Mouse (Mus musculus) hindbrain, embryonic 13.5 days (tissue): Measurements from ENCODE around the gene Bphl. TPM values are rescaled to one million over a fixed set of nuclear protein-coding genes. Genes with fewer than 3 reads are reported as not detected.
A peak's percentile ranks its signal among the peaks of the same experiment; 100 is the strongest.
"Not testable (repeated sequence)": the region's sequence is repeated elsewhere in the genome, so short reads cannot be mapped to it uniquely, and the experiment has no call there.

Experiments used
- ATAC-seq: fragments of 200-750 bp; cut with Nextera tagmentation; 2 replicates; pipeline ENCODE4 v1.8.0; 2017; ENCODE audit warnings: moderate TSS enrichment; ENCODE audit not compliant: low FRiP score
- H3K27ac ChIP-seq: fragments of 300-500 bp; sonication (generic); 2 replicates; pipeline ENCODE4 v1.5.1; 2015; ENCODE audit warnings: inconsistent platforms, mild to moderate bottlenecking, moderate library complexity
- H3K27me3 ChIP-seq: fragments of 300-500 bp; sonication (generic); 2 replicates; pipeline ENCODE4 v1.6.1; 2015; ENCODE audit warnings: mild to moderate bottlenecking, inconsistent platforms
- H3K36me3 ChIP-seq: fragments of 300-500 bp; sonication (generic); 2 replicates; pipeline ENCODE4 v1.6.1; 2015; ENCODE audit warnings: mild to moderate bottlenecking, inconsistent platforms
- H3K4me1 ChIP-seq: fragments of 300-500 bp; sonication (generic); replicated peaks from 2 replicates; pipeline ENCODE4 v1.6.1; 2015; ENCODE audit warnings: inconsistent platforms
- H3K4me2 ChIP-seq: fragments of 300-500 bp; sonication (generic); 2 replicates; pipeline ENCODE4 v1.6.1; 2015; ENCODE audit warnings: inconsistent platforms, mild to moderate bottlenecking, moderate library complexity
- H3K4me3 ChIP-seq: fragments of 300-500 bp; sonication (generic); 2 replicates; pipeline ENCODE4 v1.5.1; 2015; ENCODE audit warnings: mild to moderate bottlenecking, inconsistent platforms
- H3K9ac ChIP-seq: fragments of 300-500 bp; sonication (generic); 2 replicates; pipeline ENCODE4 v1.6.1; 2015; ENCODE audit warnings: mild to moderate bottlenecking, inconsistent platforms
- H3K9me3 ChIP-seq: fragments of 300-500 bp; sonication (generic); 2 replicates; pipeline ENCODE4 v1.6.1; 2016; ENCODE audit warnings: inconsistent platforms
- WGBS: fragments of 180-500 bp; shearing (Covaris S2); methylation state at CpG from one replicate; pipeline ENCODE4 v1.1.7; 2015; 5-methylcytosine and 5-hydroxymethylcytosine counted together
- polyA plus RNA-seq: library from polyadenylated mRNA; unstranded; fragments of >200 nt; fragmentation: Nextera tagmentation; extraction: Ambion mirVana; gene quantifications from 2 replicates; pipeline ENCODE4 v1.2.1, GENCODE M21; 2015

The Bphl gene
- polyA plus RNA-seq, 1 experiment from 2014 or later = 39.8 TPM

DNA sequence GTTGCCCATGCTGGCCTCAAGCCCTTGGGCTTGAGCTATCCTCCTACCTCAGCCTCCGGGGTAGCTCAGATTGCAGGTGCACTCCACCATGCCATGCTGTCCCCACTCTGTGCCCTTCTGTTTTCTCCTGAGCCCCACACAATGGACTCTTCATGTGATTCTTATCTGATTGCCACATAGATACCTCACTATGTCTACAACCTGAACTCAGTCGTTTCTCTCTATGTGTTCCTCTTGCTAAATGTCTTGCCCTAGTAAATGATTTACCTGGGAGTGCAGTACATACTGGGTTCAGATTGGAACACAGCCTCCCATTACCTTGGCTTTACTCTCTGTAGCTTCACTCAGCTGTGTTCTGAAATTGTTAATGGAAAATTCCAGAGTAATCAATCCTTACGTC is 17.6 kb downstream of the Bphl start:
- Histone ChIP-seq H3K27ac (no peak overlapping the region), H3K9ac (no peak overlapping the region), H3K27me3 (no peaks in the 10 kb centered on the region), H3K4me1 (no peaks in the 10 kb centered on the region), H3K36me3 (peaks cover 65% of the 10 kb centered on the region), H3K4me3 (no peak overlapping the region), H3K4me2 (no peak overlapping the region), H3K9me3 (peaks cover 3% of the 10 kb centered on the region; the same call in 1 of the 2 replicates)
- no peak for ATAC-seq
- 85% methylated on average over 3 of the region's 3 CpGs for WGBS

DNA sequence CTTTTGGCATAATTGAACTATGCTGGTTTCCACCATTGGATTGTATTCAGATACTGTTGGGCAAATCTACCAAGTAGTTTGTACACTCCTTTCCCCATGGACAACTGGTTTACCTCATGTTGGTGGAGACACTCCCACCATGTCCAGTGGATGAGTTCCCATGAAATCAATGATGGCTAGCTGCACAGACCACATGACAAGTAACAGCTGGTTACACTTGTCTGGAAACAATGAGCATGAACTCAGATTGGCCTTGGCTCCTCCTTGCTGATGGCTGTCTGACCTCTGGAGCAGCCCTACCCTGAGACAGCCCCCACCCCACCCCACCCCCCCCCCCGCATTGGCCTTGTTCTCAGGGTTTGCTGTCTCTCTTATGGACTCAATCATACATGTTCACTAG is 19.9 kb downstream of the Bphl start:
- no peak for ATAC-seq
- Histone ChIP-seq H3K27me3 (no peaks in the 10 kb centered on the region), H3K9ac (no peak overlapping the region), H3K4me3 (no peak overlapping the region), H3K4me1 (no peaks in the 10 kb centered on the region), H3K4me2 (no peak overlapping the region), H3K36me3 (peaks cover 61% of the 10 kb centered on the region), H3K9me3 (peaks cover 3% of the 10 kb centered on the region; the same call in 1 of the 2 replicates), H3K27ac (no peak overlapping the region)
- 64% methylated on average over 1 of the region's 1 CpGs for WGBS

DNA sequence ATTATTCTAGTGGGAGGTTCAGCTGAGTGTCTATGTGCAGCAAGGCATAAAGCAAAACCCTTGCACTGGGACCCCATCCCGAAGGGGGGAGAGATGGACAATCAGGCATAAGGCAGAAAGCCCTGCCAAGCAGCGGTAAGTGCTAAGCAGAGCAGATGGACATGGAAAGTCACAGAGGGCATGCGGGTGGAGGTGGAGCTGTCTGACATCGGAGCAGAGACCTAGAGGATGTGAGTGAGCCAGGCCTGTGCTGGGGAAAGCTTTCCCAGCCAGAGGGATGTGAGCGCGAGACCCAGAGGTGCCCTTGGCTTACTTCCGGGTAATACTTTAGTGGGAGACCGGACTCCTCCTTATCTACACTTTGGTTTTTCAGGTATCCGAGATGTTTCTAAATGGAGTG is 22.7 kb downstream of the Bphl start:
- Histone ChIP-seq H3K4me3 (no peak overlapping the region), H3K27ac (no peak overlapping the region), H3K36me3 (peaks cover 55% of the 10 kb centered on the region), H3K4me2 (no peak overlapping the region), H3K9ac (no peak overlapping the region), H3K9me3 (peaks cover 3% of the 10 kb centered on the region; the same call in 1 of the 2 replicates), H3K27me3 (no peaks in the 10 kb centered on the region), H3K4me1 (no peaks in the 10 kb centered on the region)
- 92% methylated on average over 9 of the region's 9 CpGs for WGBS
- no peak for ATAC-seq

DNA sequence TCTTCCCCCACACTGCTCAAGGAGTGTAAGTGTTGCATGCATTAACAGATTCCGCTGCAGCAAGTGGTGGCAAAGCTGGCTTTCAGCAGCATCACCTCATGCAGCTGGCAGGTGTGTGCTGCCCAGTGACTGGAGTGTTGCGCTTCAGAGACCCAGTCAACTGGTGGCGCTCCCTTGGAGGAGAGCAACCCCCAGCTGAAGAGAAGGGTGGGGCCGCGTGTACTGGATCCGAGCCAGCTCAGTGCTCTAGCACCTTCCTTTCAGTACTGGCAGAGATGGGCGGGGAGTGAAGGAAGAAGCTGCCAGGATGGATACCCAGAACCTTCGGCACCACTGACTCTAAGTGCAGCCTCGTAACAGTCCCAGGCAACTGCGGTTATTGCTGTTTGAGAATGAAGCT is 25.1 kb downstream of the Bphl start:
- Histone ChIP-seq H3K4me1 (no peaks in the 10 kb centered on the region), H3K27ac (no peak overlapping the region), H3K9me3 (no peaks in the 10 kb centered on the region), H3K36me3 (peaks cover 45% of the 10 kb centered on the region), H3K27me3 (no peaks in the 10 kb centered on the region), H3K9ac (no peak overlapping the region), H3K4me2 (no peak overlapping the region), H3K4me3 (no peak overlapping the region)
- no peak for ATAC-seq
- 93% methylated on average over 10 of the region's 10 CpGs for WGBS

DNA sequence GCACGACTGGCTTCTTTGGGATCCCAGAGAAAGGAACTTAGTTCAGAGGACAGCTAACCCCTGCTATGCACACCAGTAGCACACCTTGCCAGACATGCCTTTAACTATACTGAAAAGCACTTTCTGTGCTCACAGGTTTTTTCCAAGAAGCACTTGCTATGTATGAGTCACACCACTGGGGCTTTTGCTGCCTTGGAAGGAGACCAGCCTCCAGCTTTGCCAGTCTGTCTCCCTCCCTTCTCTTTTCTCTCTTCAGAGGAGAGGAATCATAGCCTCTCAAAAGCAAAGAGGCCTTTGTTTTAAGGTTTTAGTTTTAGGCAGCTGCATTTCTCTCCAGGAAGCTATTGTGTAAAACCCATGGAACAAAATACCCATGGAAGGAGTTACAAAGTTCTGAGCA is 29.0 kb downstream of the Bphl start:
- Histone ChIP-seq H3K4me2 (no peak overlapping the region), H3K27me3 (no peaks in the 10 kb centered on the region), H3K4me3 (no peak overlapping the region), H3K36me3 (peaks cover 25% of the 10 kb centered on the region), H3K27ac (no peak overlapping the region), H3K4me1 (peaks cover 10% of the 10 kb centered on the region; the same call in 1 of the 2 replicates), H3K9me3 (no peaks in the 10 kb centered on the region), H3K9ac (no peak overlapping the region)
- no peak for ATAC-seq
- WGBS = 38% methylated on average over 1 of the region's 1 CpGs

DNA sequence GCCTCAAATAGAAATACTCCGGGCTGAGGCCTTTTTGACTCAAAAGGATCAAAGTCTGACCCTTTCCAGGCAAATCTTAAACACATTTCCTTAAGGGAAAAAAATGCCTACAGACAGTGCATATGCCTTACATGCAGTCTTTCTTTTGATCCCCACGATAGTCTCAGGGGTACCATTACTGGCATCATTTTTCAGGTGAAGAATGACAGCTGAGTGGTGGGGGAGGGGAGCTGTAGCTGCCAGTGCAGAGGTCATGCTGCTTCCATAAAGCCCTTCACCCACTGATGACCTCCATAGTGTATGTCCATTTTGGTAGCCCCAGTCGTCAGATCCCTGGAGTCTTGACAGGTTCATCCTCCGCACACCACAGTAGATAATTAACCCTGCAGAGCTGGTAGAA is 32.9 kb downstream of the Bphl start:
- Histone ChIP-seq H3K4me2 (no peak overlapping the region), H3K27ac (no peak overlapping the region), H3K4me1 (peaks cover 29% of the 10 kb centered on the region), H3K9me3 (no peaks in the 10 kb centered on the region), H3K4me3 (no peak overlapping the region), H3K27me3 (no peaks in the 10 kb centered on the region), H3K9ac (no peak overlapping the region), H3K36me3 (peaks cover 23% of the 10 kb centered on the region)
- ATAC-seq = no peak
- 60% methylated on average over 4 of the region's 4 CpGs for WGBS

DNA sequence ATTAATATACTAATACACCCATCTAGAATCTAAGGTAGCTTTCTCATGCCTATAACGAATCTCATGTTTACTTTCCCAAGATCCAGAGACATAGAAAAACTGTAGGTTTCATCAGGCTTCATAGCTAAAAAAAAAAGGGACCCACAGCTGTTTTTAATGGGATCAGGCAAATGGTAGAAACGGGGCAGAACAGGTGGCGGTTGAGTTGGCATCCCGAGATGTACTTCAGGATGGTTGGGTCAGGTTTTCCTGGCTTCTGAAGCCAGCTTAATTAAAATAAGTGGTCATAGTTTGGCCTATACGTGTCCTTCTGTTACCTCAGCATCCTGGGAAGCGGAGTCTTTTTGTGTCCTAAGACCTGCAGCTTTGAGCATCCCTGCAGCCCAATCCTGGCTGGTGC is 34.4 kb downstream of the Bphl start:
- WGBS = 90% methylated on average over 6 of the region's 6 CpGs
- no peaks in the 10 kb centered on the region for H3K27me3 ChIP-seq
- no peak overlapping the region for H3K4me3 ChIP-seq
- H3K27ac ChIP-seq = no peak overlapping the region
- no peaks in the 10 kb centered on the region for H3K9me3 ChIP-seq
- no peak for ATAC-seq
- peaks cover 30% of the 10 kb centered on the region for H3K36me3 ChIP-seq
- no peak overlapping the region for H3K9ac ChIP-seq
- no peak overlapping the region for H3K4me2 ChIP-seq
- H3K4me1 ChIP-seq = peaks cover 45% of the 10 kb centered on the region

DNA sequence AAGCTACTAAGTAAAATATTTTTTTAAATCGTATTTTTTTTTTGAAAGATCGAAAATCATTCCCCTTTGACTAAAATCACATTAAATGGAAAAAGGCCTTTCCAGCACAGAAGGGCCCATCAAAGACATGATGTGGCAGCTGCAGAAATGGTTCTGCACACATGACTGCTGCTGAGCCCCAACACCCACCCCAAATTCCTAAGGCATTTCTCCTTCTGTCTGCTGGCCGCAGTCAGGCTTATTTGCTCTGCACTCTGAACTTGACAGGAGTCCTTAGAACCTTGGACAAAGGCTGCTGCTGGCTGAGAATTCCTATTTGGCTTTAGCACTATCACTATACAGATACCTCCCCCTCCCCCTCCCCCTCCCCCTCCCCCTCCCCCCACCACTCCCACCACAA is 35.5 kb downstream of the Bphl start:
- Histone ChIP-seq H3K27me3 (no peaks in the 10 kb centered on the region), H3K36me3 (peaks cover 30% of the 10 kb centered on the region), H3K4me2 (no peak overlapping the region), H3K9ac (no peak overlapping the region), H3K27ac (no peak overlapping the region), H3K9me3 (no peaks in the 10 kb centered on the region), H3K4me3 (no peak overlapping the region), H3K4me1 (peaks cover 46% of the 10 kb centered on the region)
- ATAC-seq = no peak
- WGBS = 58% methylated on average over 3 of the region's 3 CpGs

DNA sequence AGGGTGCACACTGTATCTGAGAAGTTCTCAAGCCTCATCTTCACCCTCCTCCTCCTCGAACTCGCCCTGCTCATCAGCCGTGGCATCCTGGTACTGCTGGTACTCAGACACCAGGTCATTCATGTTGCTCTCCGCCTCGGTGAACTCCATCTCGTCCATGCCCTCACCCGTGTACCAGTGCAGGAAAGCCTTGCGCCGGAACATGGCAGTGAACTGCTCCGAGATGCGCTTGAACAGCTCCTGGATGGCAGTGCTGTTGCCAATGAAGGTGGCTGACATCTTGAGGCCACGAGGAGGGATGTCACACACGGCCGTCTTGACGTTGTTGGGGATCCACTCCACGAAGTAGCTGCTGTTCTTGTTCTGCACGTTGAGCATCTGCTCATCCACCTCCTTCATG is 37.0 kb downstream of the Bphl start:
- WGBS = 95% methylated on average over 13 of the region's 17 CpGs
- ATAC-seq = not testable (repeated sequence)

DNA sequence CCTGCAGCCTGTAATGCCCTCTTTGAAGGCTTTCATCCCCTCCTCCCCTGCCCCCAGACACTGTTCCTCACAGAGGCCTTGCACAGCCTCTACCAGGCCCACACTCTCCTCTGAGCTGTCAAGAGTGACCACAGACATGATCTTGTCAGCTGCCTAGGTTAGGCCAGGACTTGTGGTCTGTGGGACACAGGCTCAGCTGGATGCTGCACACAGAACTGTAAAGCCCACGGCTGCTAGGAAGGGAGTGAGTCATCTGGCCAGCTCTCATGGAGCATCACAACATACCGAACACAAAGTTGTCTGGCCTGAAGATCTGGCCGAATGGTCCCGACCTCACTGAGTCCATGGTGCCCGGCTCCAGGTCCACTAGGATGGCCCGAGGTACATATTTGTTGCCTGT is 38.5 kb downstream of the Bphl start:
- 70% methylated on average over 6 of the region's 6 CpGs for WGBS
- H3K9ac ChIP-seq = peak overlapping the region; percentile 95
- H3K4me2 ChIP-seq = peak overlapping the region; percentile 72
- not testable (repeated sequence) for H3K27ac ChIP-seq, H3K9me3 ChIP-seq, H3K27me3 ChIP-seq, ATAC-seq
- peaks cover 42% of the 10 kb centered on the region for H3K4me1 ChIP-seq
- peaks cover 27% of the 10 kb centered on the region for H3K36me3 ChIP-seq
- H3K4me3 ChIP-seq = peak overlapping the region; percentile 87

More for the DNA sequence above, 37.0 kb downstream of the Bphl start:
- H3K4me3 ChIP-seq, H3K9ac ChIP-seq, H3K9me3 ChIP-seq, H3K27ac ChIP-seq, H3K27me3 ChIP-seq, H3K4me2 ChIP-seq: not testable (repeated sequence)
- peaks cover 49% of the 10 kb centered on the region for H3K4me1 ChIP-seq
- peaks cover 30% of the 10 kb centered on the region for H3K36me3 ChIP-seq

DNA sequence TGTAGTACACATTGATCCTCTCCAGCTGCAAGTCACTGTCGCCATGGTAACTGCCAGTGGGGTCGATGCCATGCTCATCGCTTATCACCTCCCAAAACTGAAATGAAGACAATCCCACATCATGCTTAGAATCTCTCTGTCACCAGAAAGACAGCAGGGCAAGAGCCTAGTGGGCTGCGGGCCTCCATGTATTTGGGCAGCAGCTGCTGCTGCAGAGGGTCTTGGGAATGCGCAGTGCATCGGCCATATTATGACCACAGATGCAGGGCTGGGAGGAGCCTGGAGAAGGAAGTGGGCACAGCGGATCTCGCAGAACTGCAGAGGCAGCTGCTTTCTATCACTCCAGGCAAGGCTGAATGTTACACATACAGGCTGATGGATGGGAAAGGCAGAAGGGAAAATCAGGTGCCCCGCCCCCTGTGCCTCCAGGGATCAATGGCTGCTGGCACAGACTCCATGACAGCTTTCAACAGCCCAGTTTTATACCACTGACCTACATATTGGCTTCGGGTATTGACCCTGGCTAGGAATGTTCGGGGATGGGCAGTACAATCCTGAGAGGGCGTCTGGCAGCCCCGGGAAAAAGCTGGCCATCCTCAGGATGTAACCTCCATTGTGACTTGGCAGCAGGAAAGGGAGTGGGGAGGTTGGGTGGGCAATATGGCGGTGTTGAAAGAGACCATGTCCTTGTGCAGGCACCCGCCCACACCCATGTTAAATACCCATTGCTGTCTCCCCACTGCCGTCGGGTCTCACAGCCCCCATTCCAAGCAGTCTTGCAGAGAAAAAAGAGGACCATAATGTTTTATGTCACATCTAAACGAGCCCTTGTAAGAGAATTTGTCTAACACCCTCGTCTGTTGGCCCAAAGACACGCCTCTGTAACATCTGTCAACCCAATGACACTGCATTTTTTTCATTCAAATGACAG is 39.4 kb downstream of the Bphl start:
- Histone ChIP-seq H3K36me3 (peaks cover 22% of the 10 kb centered on the region), H3K9ac (peak overlapping the region; percentile 95), H3K4me2 (peak overlapping the region; percentile 72), H3K4me3 (peak overlapping the region; percentile 87), H3K9me3 (no peaks in the 10 kb centered on the region), H3K4me1 (peaks cover 42% of the 10 kb centered on the region), H3K27ac (peak overlapping the region; percentile 96), H3K27me3 (no peaks in the 10 kb centered on the region)
- ATAC-seq = peak; percentile 74
- WGBS = 21% methylated on average over 20 of the region's 20 CpGs

DNA sequence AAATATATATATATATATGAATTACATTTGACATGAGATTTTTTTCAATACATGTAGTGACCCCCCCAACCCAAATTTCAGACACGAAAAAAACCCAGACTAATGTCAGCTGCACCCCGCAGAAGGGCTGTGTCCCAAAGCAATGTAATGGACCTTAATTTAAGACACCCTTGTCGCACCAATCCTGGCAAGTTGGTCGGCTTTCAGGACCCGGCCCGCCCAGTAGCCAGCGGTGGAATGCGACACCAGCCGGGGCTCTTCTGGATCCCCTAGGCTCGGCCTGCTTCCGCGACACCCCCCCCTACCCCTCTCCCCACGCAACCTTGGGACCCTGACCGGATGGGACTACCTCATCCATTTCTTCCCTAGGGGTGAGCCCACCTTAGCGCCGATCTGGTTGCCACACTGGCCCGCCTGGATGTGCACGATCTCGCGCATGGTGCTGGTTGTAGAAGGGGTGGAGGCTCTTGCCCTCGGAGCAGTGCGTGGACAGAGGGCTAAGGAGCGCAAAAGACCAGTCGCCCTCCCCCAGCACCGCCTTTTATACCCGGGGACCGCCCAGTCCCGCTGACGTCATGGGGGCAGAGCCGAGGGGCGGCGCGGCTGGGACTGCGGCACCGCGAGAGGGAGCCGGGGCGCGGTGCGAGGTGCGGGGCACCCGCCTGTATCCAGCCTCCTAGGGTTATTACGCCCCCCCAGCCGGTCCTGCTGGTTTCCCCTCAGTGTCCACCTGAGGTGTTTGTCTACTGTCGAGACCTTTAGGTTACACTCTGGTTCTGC is 40.3 kb downstream of the Bphl start, which contains the start of gene Tubb2a:
Tubb2a (minus strand) TSS at position 516 of the 780 bp plus-strand sequence.
- Histone ChIP-seq H3K9ac (peak within 1 kb of the TSS; percentile 95), H3K27ac (peak within 1 kb of the TSS; percentile 96), H3K4me1 (peaks cover 36% of the 10 kb centered on the region), H3K9me3 (no peaks in the 10 kb centered on the region), H3K4me2 (peak within 1 kb of the TSS; percentile 72), H3K36me3 (peaks cover 22% of the 10 kb centered on the region), H3K27me3 (no peaks in the 10 kb centered on the region), H3K4me3 (peak within 1 kb of the TSS; percentile 87)
- ATAC-seq = peak; percentile 90
- under 1% methylated on average over 44 of the region's 45 CpGs for WGBS
